Mouse (Mus musculus): ENCODE measurements around the gene Misp.

The Misp gene

DNA sequence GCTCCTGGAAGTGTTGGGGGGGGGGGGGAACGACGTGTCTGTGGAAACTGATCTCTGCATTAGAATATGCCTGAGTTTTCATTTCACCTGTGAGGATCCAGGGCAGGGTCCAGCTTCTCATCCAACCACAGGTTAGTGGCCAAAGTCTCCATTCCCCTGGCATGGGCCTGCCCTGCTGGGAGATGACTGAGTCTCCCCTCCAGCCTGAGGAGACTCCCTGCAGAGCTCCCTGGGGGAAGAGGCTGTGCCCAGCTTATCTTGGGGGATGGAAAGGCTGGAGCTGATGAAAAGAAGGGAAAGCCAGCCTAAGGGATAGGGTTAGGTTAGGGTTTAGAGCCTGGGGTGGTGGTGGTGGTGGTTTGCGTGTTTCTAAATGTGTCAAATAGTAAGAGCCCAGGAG, 19.0 kb upstream of the Misp start:
- no peak for TF ChIP-seq CTCF (conservative IDR thresholded peaks at IDR 0.05; ENCODE audit: low read length)
- no peak for TF ChIP-seq NANOG (IDR thresholded peaks at IDR 0.05; ENCODE audit: borderline replicate concordance, low read length)
- TF ChIP-seq POU5F1 (IDR thresholded peaks at IDR 0.05; ENCODE audit: borderline replicate concordance, low read length): no peak
- H3K27me3 ChIP-seq (ENCODE audit: insufficient read depth, low read length): peaks cover 4% of the 10 kb centered on the region; the same call in 1 of the 2 replicates
- peaks cover 92% of the 10 kb centered on the region for H3K4me1 ChIP-seq (replicated peaks; ENCODE audit: low read depth, low read length)
- H3K36me3 ChIP-seq (ENCODE audit: insufficient read depth, low read length): no peaks in the 10 kb centered on the region
- H3K9me3 ChIP-seq (ENCODE audit: low read length): no peaks in the 10 kb centered on the region
- peak overlapping the region; percentile 43; the same call in 1 of the 2 replicates for H3K4me3 ChIP-seq (replicated peaks; ENCODE audit: low read length)

DNA sequence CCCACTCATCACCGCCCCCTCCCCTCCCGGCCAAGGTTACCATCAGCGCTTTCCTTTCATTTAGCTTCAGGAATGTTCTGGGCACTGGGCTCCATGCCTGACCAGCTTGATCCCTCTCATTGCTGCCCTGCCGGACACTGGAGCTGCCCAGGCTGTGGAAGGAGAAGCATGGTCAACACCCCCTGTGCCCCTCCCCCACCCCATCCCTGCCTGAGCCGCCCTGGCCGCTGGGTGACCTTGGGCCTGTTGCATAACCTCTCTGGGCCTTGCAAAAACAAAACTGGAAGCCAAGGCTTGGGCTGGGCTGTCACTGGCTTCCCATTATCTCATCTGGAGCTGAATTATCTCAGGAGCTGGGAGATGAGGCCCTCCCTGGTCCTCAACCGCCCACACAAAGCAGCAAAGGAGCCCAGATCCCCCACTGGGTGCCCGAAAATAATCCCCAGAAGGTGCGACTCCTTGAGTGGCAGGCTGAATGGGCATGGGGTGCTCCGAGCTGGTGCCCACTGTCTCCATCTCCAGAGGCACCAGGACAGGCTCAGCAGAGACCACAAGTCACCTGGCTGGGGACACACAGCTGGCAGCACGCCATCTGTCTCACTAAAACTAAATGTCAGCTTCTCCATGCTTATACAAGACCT, 18.3 kb upstream of the Misp start:
- H3K4me1 ChIP-seq (replicated peaks; ENCODE audit: low read depth, low read length): peaks cover 92% of the 10 kb centered on the region
- peak overlapping the region; percentile 43 for H3K4me3 ChIP-seq (replicated peaks; ENCODE audit: low read length)
- H3K9me3 ChIP-seq (ENCODE audit: low read length): no peaks in the 10 kb centered on the region
- H3K27me3 ChIP-seq (ENCODE audit: insufficient read depth, low read length): peaks cover 4% of the 10 kb centered on the region; the same call in 1 of the 2 replicates
- no peak for TF ChIP-seq NANOG (IDR thresholded peaks at IDR 0.05; ENCODE audit: borderline replicate concordance, low read length)
- TF ChIP-seq CTCF (conservative IDR thresholded peaks at IDR 0.05; ENCODE audit: low read length): no peak
- no peak for TF ChIP-seq POU5F1 (IDR thresholded peaks at IDR 0.05; ENCODE audit: borderline replicate concordance, low read length)
- peaks cover 2% of the 10 kb centered on the region for H3K36me3 ChIP-seq (ENCODE audit: insufficient read depth, low read length)

DNA sequence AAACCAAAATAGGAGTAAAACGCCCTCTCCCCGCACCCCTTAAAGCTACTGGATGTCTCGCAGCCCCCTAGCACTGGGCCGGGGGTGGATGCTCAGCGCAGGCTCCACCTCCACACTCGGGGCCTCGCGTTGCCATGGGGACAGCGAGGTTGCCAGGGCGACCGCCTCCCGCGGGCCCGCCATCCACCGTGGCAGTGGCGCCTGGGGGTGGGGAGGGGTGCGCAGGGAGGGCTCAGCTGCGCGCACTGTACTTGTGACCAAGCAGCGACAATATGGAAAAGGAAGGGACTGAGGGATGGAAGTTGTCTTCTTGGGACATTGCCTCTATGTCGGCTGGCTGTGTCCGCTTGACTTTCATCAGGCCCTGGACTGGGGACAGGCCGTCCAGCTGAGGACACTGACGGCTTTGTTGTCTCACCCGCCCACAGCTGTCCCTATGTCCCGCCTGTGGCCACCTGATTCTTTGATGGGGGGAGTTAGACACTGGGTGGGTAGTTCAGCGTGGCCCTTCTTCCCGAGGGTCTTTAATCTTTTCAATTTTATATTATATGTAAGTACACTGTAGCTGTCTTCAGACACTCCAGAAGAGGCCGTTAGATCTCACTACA, 17.0 kb upstream of the Misp start:
- Histone ChIP-seq H3K4me1 (replicated peaks; ENCODE audit: low read depth, low read length) (peaks cover 91% of the 10 kb centered on the region), H3K36me3 (ENCODE audit: insufficient read depth, low read length) (peaks cover 10% of the 10 kb centered on the region), H3K27me3 (ENCODE audit: insufficient read depth, low read length) (peaks cover 4% of the 10 kb centered on the region; the same call in 1 of the 2 replicates), H3K9me3 (ENCODE audit: low read length) (no peaks in the 10 kb centered on the region), H3K4me3 (replicated peaks; ENCODE audit: low read length) (peak overlapping the region; percentile 49)
- TF ChIP-seq NANOG (IDR thresholded peaks at IDR 0.05; ENCODE audit: borderline replicate concordance, low read length): no peak
- TF ChIP-seq POU5F1 (IDR thresholded peaks at IDR 0.05; ENCODE audit: borderline replicate concordance, low read length): no peak
- no peak for TF ChIP-seq CTCF (conservative IDR thresholded peaks at IDR 0.05; ENCODE audit: low read length)

- Histone ChIP-seq H3K9me3 (ENCODE audit: low read length) (no peaks in the 10 kb centered on the region), H3K4me3 (replicated peaks; ENCODE audit: low read length) (peak overlapping the region; percentile 57), H3K36me3 (ENCODE audit: insufficient read depth, low read length) (peaks cover 17% of the 10 kb centered on the region), H3K27me3 (ENCODE audit: insufficient read depth, low read length) (peaks cover 4% of the 10 kb centered on the region; the same call in 1 of the 2 replicates), H3K4me1 (replicated peaks; ENCODE audit: low read depth, low read length) (peaks cover 88% of the 10 kb centered on the region)
- TF ChIP-seq POU5F1 (IDR thresholded peaks at IDR 0.05; ENCODE audit: borderline replicate concordance, low read length): no peak
- no peak for TF ChIP-seq CTCF (conservative IDR thresholded peaks at IDR 0.05; ENCODE audit: low read length)
- TF ChIP-seq NANOG (IDR thresholded peaks at IDR 0.05; ENCODE audit: borderline replicate concordance, low read length): no peak
These were observed 15.2 kb upstream of the Misp start for GRCm38 (mm10) chr10:79805636-79806035.

DNA sequence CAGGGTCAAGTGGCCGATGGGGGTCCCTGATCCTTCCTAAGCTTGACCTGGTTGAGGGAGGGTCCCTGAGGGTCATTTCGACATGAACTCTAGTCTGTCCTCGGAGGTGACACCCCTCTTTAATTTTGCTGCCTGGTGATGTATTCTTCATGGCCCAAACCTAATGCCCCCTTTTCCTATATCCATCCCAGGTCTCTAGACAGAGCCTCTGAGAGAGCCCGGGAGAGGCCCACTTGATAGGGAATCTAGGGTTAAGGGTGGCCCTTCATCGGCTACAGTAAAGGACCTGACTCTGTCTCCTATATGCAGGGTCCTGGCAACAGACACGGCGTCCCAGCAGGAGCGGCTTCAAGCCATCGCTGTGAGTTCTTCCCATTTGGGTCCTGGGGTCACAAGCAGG, 14.5 kb upstream of the Misp start:
- TF ChIP-seq CTCF (conservative IDR thresholded peaks at IDR 0.05; ENCODE audit: low read length) (no peak), POU5F1 (IDR thresholded peaks at IDR 0.05; ENCODE audit: borderline replicate concordance, low read length) (no peak), NANOG (IDR thresholded peaks at IDR 0.05; ENCODE audit: borderline replicate concordance, low read length) (no peak)
- Histone ChIP-seq H3K4me1 (replicated peaks; ENCODE audit: low read depth, low read length) (peaks cover 81% of the 10 kb centered on the region), H3K36me3 (ENCODE audit: insufficient read depth, low read length) (peaks cover 20% of the 10 kb centered on the region), H3K9me3 (ENCODE audit: low read length) (no peaks in the 10 kb centered on the region), H3K4me3 (replicated peaks; ENCODE audit: low read length) (peak overlapping the region; percentile 57), H3K27me3 (ENCODE audit: insufficient read depth, low read length) (peaks cover 4% of the 10 kb centered on the region; the same call in 1 of the 2 replicates)

- Histone ChIP-seq H3K36me3 (ENCODE audit: insufficient read depth, low read length) (peaks cover 26% of the 10 kb centered on the region), H3K27me3 (ENCODE audit: insufficient read depth, low read length) (peaks cover 4% of the 10 kb centered on the region; the same call in 1 of the 2 replicates), H3K9me3 (ENCODE audit: low read length) (peaks cover 5% of the 10 kb centered on the region; the same call in 1 of the 2 replicates), H3K4me3 (replicated peaks; ENCODE audit: low read length) (no peak overlapping the region), H3K4me1 (replicated peaks; ENCODE audit: low read depth, low read length) (peaks cover 79% of the 10 kb centered on the region)
- TF ChIP-seq NANOG (IDR thresholded peaks at IDR 0.05; ENCODE audit: borderline replicate concordance, low read length) (no peak), CTCF (conservative IDR thresholded peaks at IDR 0.05; ENCODE audit: low read length) (no peak), POU5F1 (IDR thresholded peaks at IDR 0.05; ENCODE audit: borderline replicate concordance, low read length) (no peak)
These were observed 13.8 kb upstream of the Misp start for GRCm38 (mm10) chr10:79806972-79807371.

DNA sequence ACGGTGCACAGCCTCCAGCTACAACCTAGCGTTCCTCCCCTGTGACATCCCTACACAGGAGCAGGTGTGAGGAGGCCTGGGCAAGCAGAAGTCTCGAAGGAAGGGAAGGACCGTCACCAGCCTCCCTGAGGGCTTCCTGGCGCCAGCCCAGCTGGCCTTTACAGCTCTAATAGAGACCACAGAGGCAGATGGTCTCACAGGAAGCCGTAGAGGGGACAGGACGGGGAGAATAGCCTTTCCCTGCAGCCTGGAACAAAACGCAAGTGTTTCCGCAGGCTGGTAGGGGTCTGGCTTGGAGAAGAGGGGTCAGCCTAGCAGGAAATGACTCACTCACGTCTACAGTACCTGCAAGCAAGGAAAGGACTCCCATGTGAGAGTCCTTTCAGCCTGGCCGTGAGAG, 13.0 kb upstream of the Misp start:
- peaks cover 75% of the 10 kb centered on the region for H3K4me1 ChIP-seq (replicated peaks; ENCODE audit: low read depth, low read length)
- no peak for TF ChIP-seq CTCF (conservative IDR thresholded peaks at IDR 0.05; ENCODE audit: low read length)
- no peak for TF ChIP-seq POU5F1 (IDR thresholded peaks at IDR 0.05; ENCODE audit: borderline replicate concordance, low read length)
- TF ChIP-seq NANOG (IDR thresholded peaks at IDR 0.05; ENCODE audit: borderline replicate concordance, low read length): no peak
- H3K4me3 ChIP-seq (replicated peaks; ENCODE audit: low read length): no peak overlapping the region
- peaks cover 28% of the 10 kb centered on the region for H3K36me3 ChIP-seq (ENCODE audit: insufficient read depth, low read length)
- peaks cover 5% of the 10 kb centered on the region; the same call in 1 of the 2 replicates for H3K9me3 ChIP-seq (ENCODE audit: low read length)
- peaks cover 4% of the 10 kb centered on the region; the same call in 1 of the 2 replicates for H3K27me3 ChIP-seq (ENCODE audit: insufficient read depth, low read length)

- H3K4me1 ChIP-seq (replicated peaks; ENCODE audit: low read depth, low read length): peaks cover 67% of the 10 kb centered on the region
- peaks cover 5% of the 10 kb centered on the region; the same call in 1 of the 2 replicates for H3K9me3 ChIP-seq (ENCODE audit: low read length)
- H3K4me3 ChIP-seq (replicated peaks; ENCODE audit: low read length): no peak overlapping the region
- TF ChIP-seq CTCF (conservative IDR thresholded peaks at IDR 0.05; ENCODE audit: low read length) (no peak), POU5F1 (IDR thresholded peaks at IDR 0.05; ENCODE audit: borderline replicate concordance, low read length) (no peak), NANOG (IDR thresholded peaks at IDR 0.05; ENCODE audit: borderline replicate concordance, low read length) (no peak)
- peaks cover 28% of the 10 kb centered on the region for H3K36me3 ChIP-seq (ENCODE audit: insufficient read depth, low read length)
- H3K27me3 ChIP-seq (ENCODE audit: insufficient read depth, low read length): peaks cover 4% of the 10 kb centered on the region; the same call in 1 of the 2 replicates
These were observed 12.1 kb upstream of the Misp start for GRCm38 (mm10) chr10:79808728-79809127.

All from E14TG2a.4 (cell line).